Mouse (Mus musculus) left cerebral cortex, postnatal 10 days (tissue): ENCODE results near the gene Steap1. TPM values are rescaled to one million over a fixed set of nuclear protein-coding genes. Genes with fewer than 3 reads are reported as not detected.

ENCODE experiments used
- DNase-seq, 2 experiments: peaks; one replicate each; pipeline ENCODE4 v3.0.0; 2021 to 2022; ENCODE audit warnings: low spot score in 2 of 2, mixed read lengths in 1 of 2; ENCODE audit errors: extremely low spot score in 1 of 2
- intact Hi-C: fragments of 180-260 bp; cut with DNase I; formaldehyde crosslinking; loops from one replicate; pipeline ENCODE4 v1.15.1; 2025
- total RNA-seq, 2 experiments: library from RNA; stranded (reverse); gene quantifications; 2 replicates each; pipeline ENCODE4 v1.2.3; 2021

The Steap1 gene
- total RNA-seq = under 1 TPM; 0.36 to 0.51 TPM

DNA sequence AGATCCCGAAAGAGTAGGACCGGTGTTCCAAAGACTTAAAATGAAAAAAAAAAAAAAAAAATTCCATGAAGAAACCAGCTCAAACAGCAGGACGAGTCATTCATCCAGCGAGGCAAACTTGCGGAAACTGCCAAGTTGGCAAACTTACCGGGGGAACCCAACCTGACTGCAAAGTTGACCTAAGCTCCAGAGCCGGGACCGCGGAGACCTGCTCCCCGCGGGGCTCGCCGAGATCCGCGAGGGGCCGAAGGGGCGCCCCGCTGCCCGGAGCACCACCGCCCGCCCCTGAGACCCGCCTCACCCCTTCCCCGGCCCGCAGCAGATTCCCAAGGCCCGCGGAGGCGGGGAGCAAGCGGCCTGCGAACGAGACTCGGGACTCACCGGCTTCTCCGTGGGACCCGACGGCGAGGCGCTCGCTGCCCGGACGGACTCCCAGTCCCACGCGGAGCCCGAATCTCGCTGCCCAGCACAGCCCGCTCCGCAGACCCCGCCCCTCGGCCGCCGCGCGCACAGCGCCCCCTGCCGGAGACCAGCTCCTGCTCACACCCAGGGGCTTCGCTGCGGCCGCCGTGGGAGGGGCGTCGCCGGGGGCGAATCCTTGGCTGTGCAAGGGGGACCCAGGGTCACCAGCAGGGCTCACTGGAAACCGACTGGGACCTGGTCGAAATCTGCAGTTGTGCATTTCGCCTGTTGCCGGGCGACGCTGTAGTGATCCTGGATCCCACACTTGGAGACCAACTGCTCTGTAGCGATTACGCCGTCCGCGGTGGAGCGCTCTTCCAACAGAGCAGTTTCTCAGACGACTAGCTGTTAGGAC, at the start of gene Steap1:
Gene Steap1 (minus strand): TSS at position 461 of the 817 bp plus-strand sequence.
- intact Hi-C loops = loop anchor here (1.0 to 5.0 kb wide), 3 partner anchors 103 to 254 kb away; no protein-coding TSS in a partner anchor
- peak; percentile 50 to 92 for DNase-seq

DNA sequence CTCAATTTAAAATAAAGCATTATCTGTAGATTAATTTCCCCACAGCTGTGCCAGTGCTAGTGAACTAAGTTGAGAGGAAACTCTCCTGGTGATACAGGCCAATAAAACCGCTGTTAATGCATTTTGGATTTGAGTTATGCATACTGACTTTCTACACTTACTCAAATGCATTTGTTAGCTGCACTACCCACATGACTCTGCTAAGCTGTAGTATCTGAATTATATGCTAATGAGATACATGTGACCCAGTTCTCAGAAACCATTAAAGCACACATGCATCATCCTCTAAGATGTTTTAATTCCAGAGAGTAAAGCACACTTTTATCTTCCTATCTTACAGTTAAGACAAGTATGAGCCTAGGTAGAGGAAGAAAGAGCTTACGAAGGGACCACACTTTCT, 38.0 kb upstream of the Steap1 start:
- DNase-seq = no peak
- intact Hi-C loops = no loop called here

DNA sequence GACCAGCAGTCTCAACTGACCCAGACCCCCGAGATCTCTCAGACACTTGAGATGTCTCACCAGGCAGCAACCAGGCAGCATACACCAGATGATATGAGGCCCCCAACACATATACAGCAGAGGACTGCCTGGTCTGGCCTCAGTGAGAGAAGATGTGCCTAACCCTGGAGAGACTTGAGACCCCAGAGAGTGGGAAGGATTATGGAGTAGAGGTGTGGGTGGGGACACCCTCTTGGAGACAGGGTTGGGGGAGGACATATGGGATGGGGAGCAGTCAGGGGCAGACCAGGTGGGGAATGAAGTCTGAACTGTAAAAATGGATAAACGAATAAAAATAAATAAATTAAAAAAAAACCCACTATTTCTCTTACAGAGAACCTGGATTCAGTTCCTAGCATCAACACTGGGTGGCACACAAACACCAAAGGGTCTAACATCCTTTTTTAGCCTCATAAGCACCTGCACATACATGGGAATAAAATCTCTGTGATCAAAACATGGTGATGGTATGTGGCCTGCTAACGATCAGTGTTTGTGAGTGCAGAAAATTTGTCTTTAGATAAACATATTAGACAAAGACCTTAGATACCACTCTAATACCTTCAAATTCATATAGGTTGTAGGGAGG, 7.4 kb upstream of the Steap1 start:
- DNase-seq = peak in 1 of 2 experiments; percentile 23
- intact Hi-C loops = no loop called here

DNA sequence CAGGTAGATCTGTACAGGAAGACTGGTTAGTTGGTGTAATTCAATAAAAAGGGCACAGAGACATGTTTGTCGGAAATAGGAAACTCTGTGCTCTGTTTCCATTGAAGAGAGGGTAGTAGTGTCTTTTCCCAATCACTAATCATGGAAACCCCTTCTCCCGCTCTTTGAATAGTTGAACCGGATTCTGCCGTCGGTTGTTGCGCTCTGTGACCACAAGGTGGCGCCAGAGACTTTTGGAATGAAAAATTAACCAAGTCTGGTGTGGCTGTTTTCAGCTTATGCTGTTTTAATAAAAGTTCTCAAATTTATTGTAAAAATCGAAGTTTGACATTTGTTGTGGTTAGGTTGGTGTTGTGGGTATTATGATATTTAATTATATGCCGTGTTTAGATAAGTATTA, 5.9 kb upstream of the Steap1 start:
- DNase-seq = peak; percentile 48 to 55
- intact Hi-C loops = no loop called here

DNA sequence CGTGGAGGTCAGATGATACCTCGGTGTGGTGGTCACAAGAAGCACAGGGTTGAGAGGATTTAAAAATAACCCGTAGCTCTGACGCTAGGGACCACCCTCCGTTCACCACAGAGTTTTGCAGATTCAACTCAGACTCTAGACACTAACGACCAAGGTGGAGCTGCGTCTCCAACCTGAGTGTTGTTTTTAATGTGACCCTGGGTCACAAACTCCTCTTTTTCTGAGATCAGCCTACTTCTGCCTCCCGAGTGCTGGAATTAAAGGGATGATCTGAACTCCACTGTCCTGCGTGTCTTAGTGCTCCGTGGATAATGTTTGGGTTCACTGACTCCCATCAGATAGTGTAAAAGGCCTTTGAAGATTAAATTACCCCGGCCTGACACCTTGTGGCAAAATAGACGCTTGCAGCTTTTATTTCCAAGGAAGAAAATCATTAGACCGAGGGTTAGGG, 671 bp upstream of the Steap1 start:
- peak in 1 of 2 experiments; percentile 38 for DNase-seq
- intact Hi-C loops = loop anchor here (1.0 to 5.0 kb wide), 3 partner anchors 103 to 255 kb away; no protein-coding TSS in a partner anchor

DNA sequence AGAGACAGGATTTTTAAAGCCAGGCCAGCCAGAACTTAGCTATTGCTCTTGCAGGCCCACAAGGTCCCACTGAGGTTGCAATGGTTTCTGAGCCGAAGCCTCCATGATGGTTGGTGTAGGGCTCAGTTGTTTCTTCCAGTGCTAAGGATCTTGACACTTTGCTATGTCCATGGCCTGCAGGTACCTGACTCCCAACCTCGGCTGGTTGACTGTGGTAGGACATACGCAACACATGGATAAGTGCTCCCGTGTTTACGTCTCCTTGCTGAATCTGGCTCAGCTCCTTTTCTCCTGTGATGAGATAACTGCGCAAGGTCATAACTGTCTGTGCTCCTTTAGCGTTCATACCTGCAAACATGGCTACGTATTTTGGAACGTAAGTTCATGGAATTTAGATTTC, 14.7 kb downstream of the Steap1 start:
- no peak for DNase-seq
- intact Hi-C loops = no loop called here

DNA sequence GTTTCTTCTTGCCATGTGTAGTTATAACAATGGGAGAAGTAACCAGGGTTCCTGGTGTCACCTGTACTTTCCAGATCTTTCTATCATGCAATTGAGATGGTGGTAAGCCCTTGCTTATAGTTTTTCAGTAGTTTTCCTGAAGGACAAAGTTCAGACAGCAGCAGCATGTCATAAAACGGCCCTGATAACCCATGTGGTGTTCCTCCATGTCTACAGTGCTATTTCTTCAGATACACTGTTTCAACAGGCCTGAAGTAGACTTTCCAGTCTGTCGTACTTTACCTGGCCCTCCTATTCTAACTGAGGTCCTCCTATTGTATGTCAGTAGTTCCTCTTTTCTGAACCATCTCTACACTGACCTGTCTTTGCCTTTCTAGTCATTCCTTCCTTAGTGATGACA, 16.3 kb downstream of the Steap1 start:
- intact Hi-C loops = no loop called here
- DNase-seq = no peak

DNA sequence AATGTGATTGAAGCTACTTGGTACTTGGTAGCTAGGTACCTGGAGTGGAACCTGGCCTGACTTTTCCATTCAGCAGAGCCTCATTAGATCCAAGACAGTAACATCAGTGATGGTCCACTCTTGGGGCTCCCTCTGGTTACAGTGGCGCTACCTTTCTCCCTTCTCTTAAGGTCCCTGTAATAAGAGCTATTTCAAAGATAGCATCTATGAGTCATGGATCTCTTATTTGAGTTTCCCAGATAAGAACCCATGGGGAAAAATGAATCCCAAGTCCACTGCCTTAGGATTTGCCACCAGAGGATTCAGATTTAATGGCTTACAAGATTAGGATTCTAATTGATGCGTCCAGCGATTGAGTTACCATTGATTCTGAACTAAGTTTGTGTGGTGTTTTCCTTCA, 16.9 kb downstream of the Steap1 start:
- DNase-seq = no peak
- intact Hi-C loops = no loop called here

DNA sequence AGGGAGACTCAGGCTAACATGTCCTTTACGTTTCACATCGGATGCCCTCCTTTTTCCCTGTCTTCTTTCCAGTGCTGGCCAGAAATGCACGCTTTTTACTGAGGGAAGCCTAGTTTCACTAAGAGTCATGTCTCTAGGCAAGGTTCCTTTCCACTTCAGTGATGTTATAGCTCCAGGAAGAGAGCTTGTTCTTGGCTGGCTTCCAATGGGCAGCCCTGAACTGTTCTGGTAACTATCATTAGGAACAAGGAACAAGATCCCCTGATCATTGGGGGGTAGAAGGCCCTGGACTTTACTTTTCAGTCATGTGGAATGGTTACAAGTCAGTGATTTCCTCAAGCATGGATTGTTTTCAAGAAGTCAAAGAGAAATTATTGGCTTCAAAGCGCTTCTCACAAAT, 19.2 kb downstream of the Steap1 start:
- DNase-seq = no peak
- intact Hi-C loops = no loop called here

DNA sequence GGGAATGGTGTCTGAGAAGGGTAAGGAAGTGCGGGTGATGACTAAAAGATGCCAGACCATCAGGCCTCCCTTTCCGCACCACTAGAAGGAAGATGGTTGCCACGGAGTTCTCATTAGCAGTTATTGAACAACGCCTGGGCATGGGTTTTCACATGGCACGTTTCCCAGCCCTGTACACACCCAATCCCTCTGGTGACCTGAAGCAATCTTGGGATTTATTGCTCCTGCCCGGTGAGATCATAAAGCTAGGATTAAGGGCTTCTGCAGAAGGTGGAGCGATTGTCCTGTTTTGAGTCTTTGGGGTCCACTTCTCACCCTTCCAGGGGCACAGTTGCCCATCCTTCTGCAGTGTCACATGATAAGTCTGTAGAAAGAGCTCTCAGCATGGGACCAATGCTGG, 26.9 kb downstream of the Steap1 start:
- DNase-seq = no peak
- intact Hi-C loops = no loop called here

DNA sequence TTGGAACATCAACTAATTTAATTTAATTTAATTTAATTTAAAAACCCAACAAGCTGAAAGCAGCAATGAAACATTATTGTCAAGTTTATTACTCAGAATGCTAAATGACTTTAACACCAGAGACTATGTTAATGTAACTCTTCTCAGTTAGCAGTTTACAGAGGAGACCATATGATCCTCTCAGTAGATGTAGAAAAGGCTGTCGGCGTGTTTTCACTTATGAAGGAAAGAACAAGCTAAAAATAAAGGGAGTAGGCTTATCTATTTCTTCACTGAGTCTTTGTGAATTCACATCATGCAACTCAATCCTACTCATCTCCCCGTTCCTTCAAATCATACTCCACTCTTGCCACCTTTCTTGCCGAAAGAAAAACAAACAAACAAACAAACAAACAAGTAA, 38.1 kb downstream of the Steap1 start:
- DNase-seq = peak in 1 of 2 experiments; percentile 16
- intact Hi-C loops = no loop called here

DNA sequence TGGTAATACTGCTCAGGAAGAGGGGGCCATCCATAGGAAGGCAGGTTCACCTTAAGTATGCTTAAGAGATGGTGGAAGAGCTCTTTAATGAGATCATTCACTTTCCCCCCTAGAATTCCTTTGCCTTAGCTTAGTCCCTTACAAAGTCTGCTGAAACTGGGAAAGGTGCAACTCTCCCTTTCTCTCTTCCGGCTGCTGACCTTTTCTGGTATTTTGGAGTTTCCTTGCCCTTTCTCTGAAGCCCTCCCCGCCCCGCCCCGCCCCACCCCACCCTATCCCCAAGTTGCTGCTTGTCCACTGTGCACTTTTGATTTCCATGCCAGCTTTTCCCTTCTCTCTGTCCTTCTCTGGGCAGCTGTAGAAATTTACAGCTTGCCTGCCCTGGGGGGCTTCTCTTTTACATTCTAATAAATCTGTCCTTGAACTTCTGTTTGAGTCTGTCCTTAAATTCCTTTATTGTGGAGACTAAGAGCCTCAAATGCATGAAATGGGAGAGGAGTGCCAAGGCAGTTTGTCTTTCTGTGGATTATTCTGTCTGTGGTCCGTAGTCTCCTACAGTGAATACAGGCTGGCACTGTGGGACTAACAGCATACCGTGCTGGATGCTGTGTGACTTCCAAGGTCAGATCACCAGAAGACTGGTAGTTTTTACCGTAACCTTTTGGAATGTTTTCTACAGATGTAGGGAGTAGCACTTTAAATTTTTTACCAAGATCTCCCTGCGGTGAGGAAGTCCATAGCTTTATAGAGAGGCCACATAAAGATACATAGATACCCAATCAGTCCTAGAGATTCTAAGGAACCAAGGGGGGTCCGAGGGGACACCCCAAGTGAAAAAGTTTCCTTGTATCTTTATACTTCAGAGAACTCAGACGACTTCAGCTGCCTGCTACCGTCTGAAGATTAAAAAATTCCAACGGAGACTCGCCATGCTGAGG, 41.5 kb downstream of the Steap1 start:
- intact Hi-C loops = no loop called here
- no peak for DNase-seq

DNA sequence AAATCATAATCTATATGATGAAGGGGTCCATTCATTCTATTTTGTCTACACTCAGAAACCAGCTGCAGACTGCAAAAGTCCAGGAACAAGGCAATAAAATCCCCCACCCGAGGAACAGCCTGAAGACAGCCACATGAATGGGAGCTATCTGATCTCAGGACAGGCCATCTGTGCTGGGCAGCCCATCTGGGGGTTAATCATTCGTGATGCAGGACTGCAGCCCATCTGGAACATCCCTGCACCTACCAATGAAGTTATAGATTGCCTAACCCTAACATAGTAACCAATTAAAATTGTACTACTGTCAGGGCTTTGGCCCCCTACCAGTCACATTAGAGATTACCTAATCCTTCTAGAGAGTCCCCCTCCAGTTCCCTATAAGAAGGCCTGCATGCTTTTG, 44.1 kb downstream of the Steap1 start:
- no peak for DNase-seq
- intact Hi-C loops = no loop called here

DNA sequence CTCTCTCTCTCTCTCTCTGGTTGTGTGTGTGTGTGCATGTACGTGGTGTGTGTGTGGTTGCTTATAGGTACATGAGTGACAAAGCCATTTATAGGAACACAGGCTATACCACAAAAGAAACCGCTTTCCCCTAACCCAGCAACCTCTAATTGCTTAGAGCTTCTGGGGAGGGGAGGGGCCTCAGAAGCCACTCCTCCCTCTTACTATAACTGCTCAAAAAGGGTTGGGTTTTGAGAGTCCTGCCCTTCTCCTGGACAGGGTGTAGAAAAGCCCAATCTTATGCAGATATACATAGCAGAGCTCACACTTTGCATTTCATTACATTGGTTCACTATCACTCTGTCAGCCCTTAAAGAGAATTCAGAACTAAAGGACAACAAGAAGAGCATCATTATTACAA, 48.7 kb downstream of the Steap1 start:
- no peak for DNase-seq
- intact Hi-C loops = no loop called here

DNA sequence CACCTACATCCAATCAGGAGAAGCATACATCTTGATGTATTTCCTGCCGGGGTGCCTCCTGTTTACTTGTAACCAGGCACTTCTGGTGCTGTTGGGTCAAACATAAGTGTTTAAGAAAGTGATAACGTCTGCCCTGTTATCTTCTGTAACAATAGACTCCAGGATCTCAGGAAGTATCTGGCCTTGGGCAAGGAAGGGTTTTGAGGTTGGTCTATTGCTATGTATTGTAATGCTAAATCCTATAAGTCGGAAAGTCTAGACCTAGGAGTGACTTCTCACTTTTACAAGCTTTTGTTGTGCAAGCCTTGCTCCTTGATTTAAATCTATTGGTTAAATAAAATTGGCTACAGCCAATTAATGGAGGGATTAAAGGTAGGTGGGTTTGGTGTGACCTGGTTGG, 50.3 kb downstream of the Steap1 start:
- intact Hi-C loops = no loop called here
- no peak for DNase-seq

DNA sequence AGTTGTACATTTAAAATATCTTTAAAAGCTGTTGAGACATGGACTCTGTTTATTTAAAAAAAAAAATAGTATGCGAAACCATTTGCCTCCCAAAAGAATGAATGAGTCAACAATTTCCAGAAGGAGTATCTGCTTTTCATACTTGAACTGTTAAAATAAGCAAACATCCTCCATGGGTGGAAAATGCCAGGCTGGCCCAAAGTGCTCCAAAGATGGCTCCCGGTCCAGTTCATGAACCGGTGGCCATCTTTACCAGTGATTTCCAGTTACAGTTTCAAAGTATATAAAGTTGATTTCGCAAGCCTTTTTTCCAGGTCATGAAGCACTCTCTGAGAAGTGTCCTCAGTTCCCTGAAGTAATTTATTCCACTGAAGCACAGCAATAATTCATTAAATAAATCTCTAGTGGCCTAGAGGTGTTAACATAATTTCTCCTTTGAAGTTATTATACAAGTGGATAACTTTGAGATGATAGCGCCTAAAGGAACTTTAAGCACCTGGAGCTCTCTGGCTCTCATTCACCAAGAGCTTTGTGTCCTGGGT, 53.7 kb downstream of the Steap1 start:
- intact Hi-C loops = no loop called here
- no peak for DNase-seq

DNA sequence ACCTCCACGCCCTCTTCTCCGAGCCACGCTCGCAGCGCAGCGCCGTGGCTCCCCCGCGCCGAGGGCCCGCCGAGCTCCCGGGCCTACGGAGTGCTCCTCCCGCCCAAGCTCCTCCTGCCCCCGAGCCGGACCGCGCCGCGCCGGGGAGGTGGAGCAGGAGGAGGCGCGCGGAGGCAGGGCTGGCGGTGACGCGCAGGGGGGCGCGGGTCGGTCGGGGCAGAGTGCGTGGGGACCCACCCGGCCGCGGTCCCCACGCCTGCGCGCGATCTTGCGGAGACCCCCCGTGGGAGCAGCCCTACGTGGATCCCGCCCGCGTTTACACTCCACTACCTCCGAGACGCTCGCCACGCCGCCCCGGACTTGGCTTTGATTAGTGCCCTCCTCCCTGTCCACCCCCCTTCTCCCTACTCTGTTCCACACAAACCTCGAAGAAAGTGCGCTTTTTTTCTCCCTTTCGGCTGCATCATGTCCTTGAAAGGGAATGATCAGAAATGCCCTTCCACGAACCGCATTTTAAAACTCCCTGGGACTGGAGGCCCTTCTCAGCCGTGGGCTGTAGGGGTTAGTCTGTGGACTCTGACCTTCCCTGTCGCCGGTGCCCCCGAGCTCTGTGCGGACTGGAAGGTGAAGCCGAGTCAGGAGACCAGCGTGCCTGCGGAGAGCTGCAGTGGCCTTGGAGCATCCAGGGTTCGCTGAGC, 55.0 kb downstream of the Steap1 start, which contains the start of gene Steap2:
Gene Steap2 (minus strand): TSS at position 623 of the 698 bp plus-strand sequence.
- peak; percentile 2 to 62 for DNase-seq
- intact Hi-C loops = no loop called here

DNA sequence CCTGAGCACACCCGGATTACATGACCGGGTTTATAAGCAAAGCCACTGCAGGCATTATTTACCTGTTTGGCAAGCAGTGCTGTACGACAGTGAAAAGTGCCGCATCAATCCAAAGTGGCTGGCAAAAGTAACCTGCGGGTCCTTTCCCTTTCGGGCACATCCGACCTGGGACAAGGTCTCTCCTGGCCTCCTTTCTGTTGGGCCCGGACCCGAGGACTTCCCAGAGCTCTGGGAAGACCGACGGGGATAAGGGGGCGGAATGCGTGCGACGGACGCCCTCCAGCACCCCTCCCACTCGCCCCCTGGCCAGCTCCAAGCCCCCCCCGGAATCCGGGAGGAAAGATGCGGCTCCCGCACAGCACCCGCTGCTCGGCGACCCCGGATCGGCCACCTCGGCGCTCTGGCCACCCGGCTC, 55.6 kb downstream of the Steap1 start:
- DNase-seq = no peak
- intact Hi-C loops = no loop called here
